Mouse (Mus musculus): ENCODE measurements at regions not wholly inside any gene's neighbourhood (a gene's known extent, or its start where the extent isn't known, plus 50 kb on each side); places are given as distances from the start of the nearest gene placed in this dataset.
"Not testable (repeated sequence)": the region's sequence is repeated elsewhere in the genome, so short reads cannot be mapped to it uniquely, and the experiment has no call there.

DNA sequence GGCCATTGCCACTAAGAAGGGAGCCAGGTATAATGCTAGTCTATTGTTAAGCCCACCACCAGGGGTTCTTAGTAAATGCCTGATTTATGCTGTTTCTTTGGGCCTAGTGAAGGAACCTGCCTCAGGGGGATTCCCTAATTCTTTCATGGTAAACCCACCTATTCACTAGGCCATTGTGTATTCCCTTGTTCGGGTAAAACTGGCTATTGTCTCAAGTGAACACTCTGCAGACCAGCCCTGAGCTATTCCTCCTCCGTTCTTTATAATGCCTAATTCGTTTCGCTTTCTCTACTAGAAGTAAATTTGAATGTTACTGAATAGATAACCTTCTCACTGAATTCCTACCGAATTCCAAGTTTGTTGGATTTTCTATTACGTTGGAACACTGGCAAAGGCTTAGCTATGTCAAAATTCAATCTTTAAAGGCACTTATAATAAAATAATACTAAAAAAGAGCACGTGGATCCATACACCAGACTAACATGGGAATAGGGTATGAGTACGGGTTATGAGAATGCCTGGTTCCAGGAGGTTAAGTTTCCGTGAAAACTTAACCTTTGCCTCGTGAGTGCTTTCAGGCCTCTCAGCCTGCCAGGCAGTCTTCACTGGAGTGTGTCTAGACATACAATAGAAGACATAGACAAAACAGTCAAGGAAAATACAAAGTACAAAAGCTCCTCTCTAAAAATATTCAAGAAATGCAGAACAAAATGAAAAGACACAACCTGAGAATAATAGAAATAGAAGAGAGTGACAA lies 536.8 kb upstream of the Cntn5 start:
- not testable (repeated sequence) for H3K36me3 ChIP-seq; H3K4me3 ChIP-seq; H3K27me3 ChIP-seq; H3K9me3 ChIP-seq; H3K27ac ChIP-seq; H3K9ac ChIP-seq; H3K4me1 ChIP-seq (replicated peaks); ATAC-seq (ENCODE audit: low FRiP score); H3K4me2 ChIP-seq
- WGBS: 28% methylated on average over 10 of the region's 10 CpGs

DNA sequence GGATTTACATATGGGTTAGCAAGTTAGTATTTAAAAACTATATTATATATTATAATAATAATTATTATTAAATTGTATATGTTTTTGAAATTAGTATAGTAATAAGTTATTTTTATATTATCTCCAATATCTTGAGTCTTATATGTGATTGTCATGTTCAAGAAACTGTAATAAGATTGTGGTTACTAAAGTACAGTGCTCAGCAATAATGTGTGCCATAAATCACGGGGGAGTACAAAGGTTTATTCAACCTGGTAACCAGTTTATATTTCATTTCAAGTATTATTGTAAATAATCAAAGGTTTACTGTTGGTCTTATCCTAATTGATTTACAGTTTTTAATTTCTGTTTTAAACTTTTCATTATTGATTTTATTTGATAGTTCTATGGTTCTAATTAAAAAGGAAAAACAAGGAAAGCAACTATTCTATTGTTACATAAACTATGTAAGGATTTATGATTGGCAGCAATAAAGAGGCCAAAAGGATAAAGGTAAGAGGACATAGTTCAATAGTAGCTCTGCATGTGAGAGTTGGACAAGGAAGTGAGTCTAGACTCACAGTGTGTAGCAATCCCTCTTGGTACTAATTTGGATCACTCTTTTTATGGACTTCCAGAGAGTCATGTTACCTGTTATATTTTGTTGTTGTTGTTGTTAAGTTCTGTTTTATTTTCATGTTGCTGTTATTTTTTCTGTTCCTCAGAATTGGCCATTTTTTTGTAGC lies 532.0 kb upstream of the Cntn5 start:
- Histone ChIP-seq H3K4me1 (replicated peaks) (no peaks in the 10 kb centered on the region), H3K36me3 (no peaks in the 10 kb centered on the region), H3K4me3 (no peak overlapping the region), H3K27me3 (no peaks in the 10 kb centered on the region), H3K27ac (no peak overlapping the region), H3K4me2 (no peak overlapping the region), H3K9me3 (no peaks in the 10 kb centered on the region), H3K9ac (no peak overlapping the region)
- ATAC-seq (ENCODE audit: low FRiP score): no peak
- WGBS: 90% methylated on average over 1 of the region's 1 CpGs

DNA sequence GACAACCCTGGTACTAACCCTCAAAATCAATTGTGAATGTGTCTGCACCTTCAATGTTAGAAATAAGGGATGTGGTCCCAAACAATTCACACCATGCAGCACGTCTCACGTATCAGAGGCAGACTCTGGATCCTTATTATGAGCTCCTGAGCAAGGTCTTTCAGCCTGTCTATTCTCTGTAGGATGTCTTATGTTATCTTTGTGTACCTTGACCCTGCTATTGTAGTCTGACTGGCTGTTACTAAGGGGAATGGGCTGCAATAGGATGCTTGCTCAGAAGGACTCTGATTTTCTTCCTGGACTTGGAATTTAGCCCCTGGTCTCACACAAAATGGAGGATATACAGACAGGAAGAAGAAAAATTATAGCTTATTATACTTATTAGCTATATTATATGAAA lies 531.4 kb upstream of the Cntn5 start:
- H3K4me3 ChIP-seq: no peak overlapping the region
- H3K27me3 ChIP-seq: no peaks in the 10 kb centered on the region
- H3K27ac ChIP-seq: no peak overlapping the region
- no peaks in the 10 kb centered on the region for H3K36me3 ChIP-seq
- 70% methylated on average over 2 of the region's 2 CpGs for WGBS
- no peaks in the 10 kb centered on the region for H3K9me3 ChIP-seq
- H3K9ac ChIP-seq: no peak overlapping the region
- no peaks in the 10 kb centered on the region for H3K4me1 ChIP-seq (replicated peaks)
- H3K4me2 ChIP-seq: no peak overlapping the region
- no peak for ATAC-seq (ENCODE audit: low FRiP score)

DNA sequence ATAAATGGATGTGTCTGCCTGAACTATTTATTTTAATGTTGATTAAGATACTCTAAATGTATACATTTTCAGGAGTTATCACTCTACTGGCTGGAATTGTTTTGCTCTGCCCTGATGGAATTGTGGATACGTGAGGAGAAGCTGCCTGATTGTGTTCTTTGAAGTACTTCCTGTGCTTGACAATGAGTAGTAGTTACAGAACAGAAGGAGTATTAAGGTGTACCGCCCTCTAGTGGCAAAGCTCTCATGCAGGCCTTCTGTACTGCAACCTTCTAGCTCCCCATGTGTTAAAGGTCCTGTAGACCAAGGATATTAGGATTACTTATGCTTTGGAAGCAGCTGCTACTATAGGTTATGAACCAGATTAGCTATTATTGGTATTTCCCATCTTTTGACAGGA lies 530.4 kb upstream of the Cntn5 start:
- Histone ChIP-seq H3K27ac (no peak overlapping the region), H3K9ac (no peak overlapping the region), H3K4me2 (no peak overlapping the region), H3K9me3 (no peaks in the 10 kb centered on the region), H3K4me1 (replicated peaks) (no peaks in the 10 kb centered on the region), H3K27me3 (no peaks in the 10 kb centered on the region), H3K4me3 (no peak overlapping the region), H3K36me3 (no peaks in the 10 kb centered on the region)
- ATAC-seq (ENCODE audit: low FRiP score): no peak
- WGBS: 34% methylated on average over 2 of the region's 2 CpGs

DNA sequence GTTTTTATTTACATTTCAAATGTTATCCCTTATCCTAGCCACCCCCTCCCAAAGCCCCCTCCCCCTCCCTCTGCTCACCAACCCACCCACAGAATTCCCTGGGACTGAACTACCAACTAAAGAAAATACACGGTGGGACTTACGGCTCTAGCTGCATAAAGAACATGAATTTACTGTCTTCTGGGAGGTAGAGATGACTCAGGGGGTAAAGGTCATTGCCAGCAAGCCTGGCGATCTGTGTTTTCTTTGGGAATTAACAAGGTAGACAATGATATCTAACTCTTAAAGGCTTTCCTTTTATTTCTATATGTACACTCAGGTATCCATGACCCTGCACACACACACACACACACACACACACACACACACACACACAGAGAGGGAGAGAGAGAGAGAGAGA lies 521.9 kb upstream of the Cntn5 start:
- no peaks in the 10 kb centered on the region for H3K27me3 ChIP-seq
- H3K4me1 ChIP-seq (replicated peaks): no peaks in the 10 kb centered on the region
- ATAC-seq (ENCODE audit: low FRiP score): no peak
- no peak overlapping the region for H3K9ac ChIP-seq
- H3K27ac ChIP-seq: no peak overlapping the region
- H3K4me3 ChIP-seq: no peak overlapping the region
- H3K36me3 ChIP-seq: no peaks in the 10 kb centered on the region
- WGBS: 78% methylated on average over 3 of the region's 3 CpGs
- no peaks in the 10 kb centered on the region for H3K9me3 ChIP-seq
- no peak overlapping the region for H3K4me2 ChIP-seq

DNA sequence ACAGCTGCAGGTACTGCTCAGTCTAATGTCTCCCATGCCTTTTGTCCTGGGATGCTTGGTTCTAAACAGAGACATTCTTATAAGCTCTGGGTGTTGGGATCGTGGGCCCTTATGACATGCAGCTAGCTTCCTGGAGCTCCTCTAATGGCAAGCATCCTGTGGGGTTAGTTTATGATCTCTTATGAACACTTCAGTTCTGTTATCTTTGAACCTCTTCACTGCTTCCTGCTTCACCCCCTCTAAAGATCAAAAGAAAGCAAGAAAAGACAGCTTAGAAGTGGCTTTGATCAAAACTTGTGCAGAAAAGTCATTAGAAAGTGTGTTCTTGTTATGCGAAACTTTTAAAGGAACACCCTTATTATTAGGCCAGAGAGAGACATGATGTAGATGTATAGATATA lies 492.3 kb upstream of the Cntn5 start:
- H3K9me3 ChIP-seq: no peaks in the 10 kb centered on the region
- no peaks in the 10 kb centered on the region for H3K27me3 ChIP-seq
- ATAC-seq (ENCODE audit: low FRiP score): no peak
- H3K9ac ChIP-seq: no peak overlapping the region
- no peak overlapping the region for H3K4me2 ChIP-seq
- WGBS: 85% methylated on average over 2 of the region's 2 CpGs
- H3K4me3 ChIP-seq: no peak overlapping the region
- H3K36me3 ChIP-seq: no peaks in the 10 kb centered on the region
- no peak overlapping the region for H3K27ac ChIP-seq
- no peaks in the 10 kb centered on the region for H3K4me1 ChIP-seq (replicated peaks)

DNA sequence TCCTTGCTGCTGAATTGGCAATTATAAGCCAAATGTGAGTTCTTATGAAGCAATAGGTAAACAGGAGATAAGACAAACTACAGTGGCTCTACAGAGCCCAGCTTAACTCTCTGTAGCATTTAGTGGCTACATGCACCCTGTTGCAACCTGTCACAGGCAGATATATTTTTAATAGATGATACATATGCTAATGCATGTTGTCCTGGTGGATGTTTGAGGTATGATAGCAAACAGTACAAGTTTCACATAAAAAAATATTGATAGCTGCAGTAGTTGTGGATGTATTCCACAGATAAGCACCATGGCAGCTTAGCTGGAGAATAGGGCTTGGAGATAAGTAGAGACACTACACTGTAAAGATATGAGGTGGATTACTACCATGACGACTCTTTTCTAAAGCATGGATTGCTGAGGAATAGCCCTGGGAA lies 477.1 kb upstream of the Cntn5 start:
- H3K4me1 ChIP-seq (replicated peaks): no peaks in the 10 kb centered on the region
- ATAC-seq (ENCODE audit: low FRiP score): no peak
- no peaks in the 10 kb centered on the region for H3K27me3 ChIP-seq
- H3K9me3 ChIP-seq: peaks cover 4% of the 10 kb centered on the region; the same call in 1 of the 2 replicates
- no peak overlapping the region for H3K27ac ChIP-seq
- no peak overlapping the region for H3K4me3 ChIP-seq
- no peak overlapping the region for H3K4me2 ChIP-seq
- no peaks in the 10 kb centered on the region for H3K36me3 ChIP-seq
- WGBS: 91% methylated on average over 1 of the region's 1 CpGs
- no peak overlapping the region for H3K9ac ChIP-seq

DNA sequence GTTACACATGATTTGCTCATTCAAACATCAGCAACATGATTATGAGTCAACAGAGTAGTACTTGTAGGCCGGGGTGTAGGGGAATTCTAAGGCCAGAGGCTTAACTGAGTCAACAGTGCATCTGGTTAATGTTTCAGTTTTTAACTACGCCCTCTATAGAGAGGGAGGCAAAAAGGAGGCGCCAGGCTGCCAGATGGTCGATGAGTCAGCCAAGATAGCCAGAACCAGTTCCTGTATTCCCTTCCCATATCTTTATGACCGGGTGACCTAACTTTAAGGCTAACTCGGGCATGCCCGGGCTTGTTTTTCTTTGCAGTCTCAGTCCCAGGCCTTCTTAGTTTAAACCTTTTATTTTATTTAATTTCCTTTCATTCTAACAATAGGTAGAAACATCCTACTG lies 476.0 kb upstream of the Cntn5 start:
- H3K9me3 ChIP-seq: peaks cover 4% of the 10 kb centered on the region; the same call in 1 of the 2 replicates
- ATAC-seq (ENCODE audit: low FRiP score): no peak
- H3K36me3 ChIP-seq: no peaks in the 10 kb centered on the region
- H3K4me1 ChIP-seq (replicated peaks): no peaks in the 10 kb centered on the region
- no peak overlapping the region for H3K4me3 ChIP-seq
- H3K4me2 ChIP-seq: no peak overlapping the region
- H3K9ac ChIP-seq: no peak overlapping the region
- WGBS: 91% methylated on average over 7 of the region's 7 CpGs
- no peaks in the 10 kb centered on the region for H3K27me3 ChIP-seq
- H3K27ac ChIP-seq: no peak overlapping the region

DNA sequence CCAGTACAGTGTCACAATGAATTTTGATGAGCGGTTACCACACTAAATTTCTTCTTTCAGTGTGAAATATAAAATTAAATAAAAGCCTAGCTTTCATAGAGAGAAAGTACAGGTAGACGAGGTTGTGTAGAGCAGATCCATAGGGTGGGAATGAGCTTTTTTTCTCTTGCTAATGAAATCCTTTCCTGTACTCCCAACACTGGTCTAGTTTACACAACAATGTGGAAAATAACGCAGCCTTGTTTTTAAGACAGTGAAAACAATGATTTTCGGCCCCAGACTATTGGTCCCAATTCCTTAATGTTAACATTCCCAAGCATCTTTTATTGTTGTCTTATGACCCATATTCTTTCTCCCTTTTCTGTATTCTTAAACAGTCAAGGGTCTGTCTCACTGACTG lies 473.5 kb upstream of the Cntn5 start:
- Histone ChIP-seq H3K9ac (no peak overlapping the region), H3K4me3 (no peak overlapping the region), H3K4me1 (replicated peaks) (no peaks in the 10 kb centered on the region), H3K36me3 (no peaks in the 10 kb centered on the region), H3K27me3 (no peaks in the 10 kb centered on the region), H3K27ac (no peak overlapping the region), H3K4me2 (no peak overlapping the region), H3K9me3 (peaks cover 4% of the 10 kb centered on the region; the same call in 1 of the 2 replicates)
- no peak for ATAC-seq (ENCODE audit: low FRiP score)
- WGBS: 91% methylated on average over 4 of the region's 4 CpGs

DNA sequence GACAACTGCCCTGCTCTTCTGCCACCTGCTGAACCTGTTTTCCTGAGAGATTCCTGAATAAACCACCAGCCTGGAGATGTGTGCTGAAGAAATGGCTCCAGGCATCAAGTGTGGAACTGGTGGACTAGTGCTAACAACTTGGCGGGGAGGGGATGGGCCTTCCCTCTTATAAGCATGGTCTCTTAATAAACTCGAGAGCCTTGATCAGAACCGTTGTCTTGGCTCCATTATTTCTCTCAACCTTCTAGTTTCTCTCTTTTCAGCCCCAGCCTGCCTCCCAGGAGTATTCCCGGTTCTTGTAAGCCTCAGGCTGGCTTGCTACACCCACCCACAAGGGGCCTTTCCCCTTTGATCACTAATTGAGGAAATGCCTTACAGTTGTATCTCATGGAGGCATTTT lies 473.0 kb upstream of the Cntn5 start:
- Histone ChIP-seq H3K36me3 (no peaks in the 10 kb centered on the region), H3K9ac (no peak overlapping the region), H3K9me3 (peaks cover 4% of the 10 kb centered on the region; the same call in 1 of the 2 replicates), H3K27me3 (no peaks in the 10 kb centered on the region), H3K4me3 (no peak overlapping the region), H3K4me1 (replicated peaks) (no peaks in the 10 kb centered on the region), H3K4me2 (no peak overlapping the region), H3K27ac (no peak overlapping the region)
- 75% methylated on average over 4 of the region's 4 CpGs for WGBS
- ATAC-seq (ENCODE audit: low FRiP score): no peak

DNA sequence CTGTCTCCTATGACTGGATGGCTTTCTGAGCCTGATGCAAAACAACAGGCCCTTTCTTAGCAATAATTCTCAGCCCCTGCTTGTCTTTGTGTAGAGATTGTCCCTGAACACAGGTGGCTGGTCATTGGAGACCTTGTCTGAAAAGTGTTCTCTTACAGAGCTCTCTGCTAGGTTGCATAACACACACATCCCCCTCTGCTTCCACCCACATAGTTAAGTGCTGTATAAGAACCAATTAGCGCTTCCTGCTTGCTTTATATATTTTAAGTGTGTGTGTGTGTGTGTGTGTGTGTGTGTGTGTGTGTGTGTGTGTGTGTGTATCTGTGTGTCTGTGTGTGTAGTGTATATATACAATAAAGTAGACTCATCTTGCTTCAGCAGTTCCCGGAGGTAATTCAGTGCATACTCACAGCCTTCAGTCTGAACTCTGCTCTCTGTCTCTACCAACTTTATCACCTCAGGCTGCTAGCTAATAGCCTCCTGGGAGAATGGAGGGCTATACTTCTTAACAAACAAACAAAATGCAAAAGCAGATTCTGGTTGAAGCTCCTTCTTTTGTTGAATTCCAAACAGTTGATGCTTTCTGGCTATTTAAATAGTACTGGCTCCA lies 468.8 kb upstream of the Cntn5 start:
- ATAC-seq (ENCODE audit: low FRiP score): no peak
- Histone ChIP-seq H3K36me3 (no peaks in the 10 kb centered on the region), H3K27me3 (no peaks in the 10 kb centered on the region), H3K4me3 (no peak overlapping the region), H3K9me3 (no peaks in the 10 kb centered on the region), H3K4me1 (replicated peaks) (no peaks in the 10 kb centered on the region), H3K27ac (no peak overlapping the region), H3K9ac (no peak overlapping the region), H3K4me2 (no peak overlapping the region)
- WGBS: 80% methylated on average over 2 of the region's 2 CpGs

DNA sequence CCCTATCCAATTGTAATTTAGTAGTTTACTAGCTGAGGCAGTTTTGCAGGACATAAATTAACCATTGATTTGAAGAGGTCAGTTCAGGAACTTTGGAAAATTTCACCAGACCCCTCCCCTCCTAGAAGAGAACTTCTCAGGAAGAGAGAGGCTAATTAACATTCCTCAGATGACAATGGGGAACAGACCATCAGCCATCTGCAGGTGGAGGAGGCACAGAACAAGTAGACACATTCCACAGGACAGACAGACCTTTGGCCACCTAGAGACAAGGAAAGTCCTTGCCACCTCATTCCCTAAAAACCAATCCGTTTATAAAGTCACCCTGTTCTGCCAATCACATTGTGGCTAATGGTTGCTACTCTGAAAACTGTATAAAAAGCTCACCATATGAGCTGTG lies 463.5 kb upstream of the Cntn5 start:
- Histone ChIP-seq H3K27me3 (no peaks in the 10 kb centered on the region), H3K9ac (no peak overlapping the region), H3K27ac (no peak overlapping the region), H3K9me3 (no peaks in the 10 kb centered on the region), H3K4me3 (no peak overlapping the region), H3K4me2 (no peak overlapping the region), H3K4me1 (replicated peaks) (no peaks in the 10 kb centered on the region), H3K36me3 (no peaks in the 10 kb centered on the region)
- no peak for ATAC-seq (ENCODE audit: low FRiP score)
- 67% methylated on average over 1 of the region's 1 CpGs for WGBS

DNA sequence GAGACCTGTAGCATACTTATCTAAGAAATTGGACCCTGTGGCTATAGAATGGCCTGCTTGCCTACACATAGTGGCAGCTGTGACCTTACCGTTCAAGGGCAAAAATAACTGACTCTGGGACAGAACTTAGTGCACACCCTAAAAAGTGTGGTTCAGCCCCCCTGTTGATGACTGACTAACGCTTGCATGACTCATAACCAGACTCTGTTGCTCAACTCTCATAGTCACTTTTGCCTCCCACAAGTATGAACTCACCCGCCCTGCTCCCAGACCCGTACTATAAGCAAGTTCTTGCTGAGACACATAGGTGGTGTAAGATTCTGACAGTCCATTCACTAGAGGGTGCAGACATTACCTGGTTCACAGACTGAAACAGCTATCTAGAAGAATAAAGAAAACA lies 424.3 kb upstream of the Cntn5 start:
- H3K36me3 ChIP-seq: no peaks in the 10 kb centered on the region
- no peak overlapping the region for H3K27ac ChIP-seq
- H3K4me2 ChIP-seq: no peak overlapping the region

More for the DNA sequence above, 424.3 kb upstream of the Cntn5 start:
- H3K9me3 ChIP-seq: no peaks in the 10 kb centered on the region
- ATAC-seq (ENCODE audit: low FRiP score): no peak
- no peaks in the 10 kb centered on the region for H3K27me3 ChIP-seq
- WGBS: 90% methylated on average over 4 of the region's 4 CpGs
- H3K9ac ChIP-seq: no peak overlapping the region
- no peak overlapping the region for H3K4me3 ChIP-seq
- no peaks in the 10 kb centered on the region for H3K4me1 ChIP-seq (replicated peaks)
